Mouse (Mus musculus) CD4-positive helper T cell, adult 2 months (primary cell): ENCODE results near the gene Dusp18.

ENCODE experiments used
- DNase-seq: peaks from one replicate; pipeline ENCODE4 v3.0.0-alpha.2; 2012; ENCODE audit warnings: low read depth, missing footprints, low spot score

Gene Dusp18

DNA sequence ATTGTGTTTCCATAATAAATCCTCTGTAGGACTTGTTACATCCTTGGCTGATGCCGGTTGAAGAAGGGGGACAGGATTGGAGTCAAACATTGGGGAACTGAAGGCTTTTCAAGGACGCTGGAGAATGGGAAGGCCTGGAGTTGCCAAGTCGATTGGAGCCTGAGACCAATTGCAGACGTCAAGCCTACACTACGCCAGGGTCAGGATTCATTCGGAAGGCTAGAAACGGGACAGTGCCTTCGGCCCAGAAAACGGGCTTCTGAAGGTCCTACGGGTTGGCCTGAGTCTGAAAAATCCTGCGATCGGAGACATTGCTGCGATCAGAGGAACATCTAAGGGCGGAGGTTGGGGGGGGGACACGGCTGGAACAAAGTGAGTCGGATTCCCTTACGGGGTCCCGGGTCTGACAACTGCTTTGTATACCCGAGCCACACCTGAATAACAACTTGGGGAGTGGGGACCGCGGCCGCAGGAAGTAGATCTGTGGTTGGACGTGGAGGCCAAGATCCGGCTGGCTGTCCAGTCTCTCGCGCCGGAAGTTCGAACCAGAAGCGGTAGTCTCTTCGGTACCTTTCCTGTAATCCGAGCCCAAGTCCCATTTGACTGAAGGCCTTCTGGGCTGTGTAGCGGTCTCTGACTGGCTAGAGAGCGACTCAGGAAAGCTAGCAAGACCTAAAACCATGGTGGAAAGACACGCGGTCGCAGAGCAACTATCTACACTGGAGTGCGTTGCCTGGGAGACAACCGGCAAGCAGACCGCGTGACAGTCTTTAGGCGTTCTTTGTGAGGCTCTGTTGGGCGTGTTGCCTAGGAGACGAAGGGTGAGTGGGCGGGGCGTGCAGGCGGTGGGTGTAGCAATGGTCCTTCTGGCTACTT lies at the start of gene Dusp18, which contains the start of gene 4921536K21Rik:
Gene Dusp18, plus strand, starts transcription at position 835 of the 876 bp plus-strand sequence.
Gene 4921536K21Rik, minus strand, starts transcription at position 693 of the 876 bp plus-strand sequence.
- DNase-seq = peak; percentile 92

DNA sequence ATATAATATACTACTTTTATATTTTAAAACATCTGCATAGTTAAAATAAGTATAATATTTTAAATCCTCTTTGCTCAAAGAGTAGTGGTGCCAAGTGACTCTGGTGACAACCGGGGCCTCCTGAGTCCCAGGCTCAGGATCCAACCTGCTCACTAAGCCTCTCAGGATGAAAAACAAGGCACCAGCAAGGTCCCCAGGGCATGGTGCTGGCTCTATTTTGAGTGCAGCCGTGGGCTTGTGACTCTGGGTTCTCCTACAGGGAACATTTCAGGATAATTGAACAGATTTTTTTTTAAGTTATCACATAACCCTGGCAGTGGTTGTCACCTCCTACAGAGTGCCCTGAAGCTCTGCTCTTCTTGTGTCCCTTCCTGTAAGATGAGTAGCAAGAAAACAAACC lies 48.7 kb upstream of the Dusp18 start:
- DNase-seq = no peak

DNA sequence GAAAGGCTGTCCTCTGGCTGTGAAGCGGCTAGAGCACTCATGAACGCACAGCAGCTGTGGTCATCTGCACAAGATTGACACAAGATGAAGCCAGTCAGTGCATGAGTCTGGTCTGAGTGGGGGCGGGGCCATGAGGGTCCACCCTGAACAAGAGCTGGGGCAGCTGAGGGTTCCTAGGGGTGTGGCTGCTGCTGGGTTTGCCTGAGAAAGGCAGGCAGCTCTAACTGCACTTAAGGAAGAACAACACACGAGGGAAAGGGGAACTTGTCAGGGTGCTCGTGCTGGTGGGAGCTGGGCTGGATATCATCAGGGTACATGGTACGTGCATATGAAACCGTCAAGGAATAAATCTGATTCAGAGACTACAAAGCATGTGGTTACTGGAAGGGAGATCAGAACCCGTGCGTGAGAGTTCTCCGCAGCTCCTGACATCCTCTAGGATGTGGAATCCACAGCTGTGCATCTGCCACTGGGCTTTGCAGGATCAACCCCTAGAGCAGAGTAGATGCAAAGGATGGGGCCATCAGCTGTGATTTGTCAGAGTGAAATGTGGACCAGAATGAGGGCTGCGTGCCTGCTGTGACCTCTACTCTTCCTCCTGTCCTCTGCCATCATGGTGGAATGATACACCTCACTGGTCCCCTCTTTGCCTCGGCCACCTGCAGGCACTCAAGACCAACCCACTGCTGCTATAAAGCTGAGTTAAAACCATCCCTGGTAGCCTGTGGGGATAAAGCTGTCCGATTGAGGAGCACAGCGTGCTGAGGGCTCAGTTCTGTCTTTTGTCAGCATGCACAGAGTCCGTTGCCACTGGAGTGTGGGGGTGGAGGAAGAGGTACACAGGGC lies 45.3 kb upstream of the Dusp18 start:
- no peak for DNase-seq

DNA sequence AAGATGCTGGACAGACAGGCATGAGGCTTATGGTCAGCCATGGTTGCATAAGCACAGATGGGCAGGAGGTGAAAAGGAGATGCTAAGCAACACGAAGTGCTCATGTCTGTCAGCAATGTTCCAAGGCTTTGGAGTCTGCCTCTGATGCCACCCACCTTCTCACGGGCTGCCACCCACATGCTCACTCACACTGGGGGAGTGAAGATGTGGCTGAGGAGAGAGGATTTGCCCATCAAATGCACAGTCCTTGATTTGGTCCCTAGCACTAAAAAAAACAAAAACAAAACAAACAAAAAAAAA lies 44.8 kb upstream of the Dusp18 start:
- DNase-seq = no peak

DNA sequence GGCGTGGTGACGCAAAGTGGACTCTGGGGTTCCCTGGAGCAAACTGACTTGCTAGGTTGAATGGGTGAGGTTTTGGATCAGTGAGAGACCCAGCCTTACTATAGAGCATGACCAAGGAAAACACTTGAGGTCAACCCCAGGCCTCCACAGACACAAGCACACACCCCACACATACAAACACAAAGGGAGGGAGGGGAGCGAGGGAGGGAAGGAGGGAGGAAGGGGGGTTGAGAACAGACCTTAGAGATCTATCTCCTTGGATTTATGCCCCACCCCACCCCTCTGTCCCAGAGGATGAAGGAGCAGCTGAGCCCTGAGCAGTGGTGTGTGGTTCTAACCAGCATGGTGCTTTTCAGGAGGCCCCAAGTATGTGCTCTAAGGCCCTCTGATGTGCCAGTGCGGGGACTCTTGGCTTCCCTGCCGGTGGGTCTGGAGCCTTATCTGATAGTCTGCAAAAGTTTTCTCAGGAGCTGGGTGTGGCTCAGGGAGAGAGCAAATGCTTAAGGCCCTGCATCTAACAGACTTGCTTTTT lies 44.2 kb upstream of the Dusp18 start:
- no peak for DNase-seq

DNA sequence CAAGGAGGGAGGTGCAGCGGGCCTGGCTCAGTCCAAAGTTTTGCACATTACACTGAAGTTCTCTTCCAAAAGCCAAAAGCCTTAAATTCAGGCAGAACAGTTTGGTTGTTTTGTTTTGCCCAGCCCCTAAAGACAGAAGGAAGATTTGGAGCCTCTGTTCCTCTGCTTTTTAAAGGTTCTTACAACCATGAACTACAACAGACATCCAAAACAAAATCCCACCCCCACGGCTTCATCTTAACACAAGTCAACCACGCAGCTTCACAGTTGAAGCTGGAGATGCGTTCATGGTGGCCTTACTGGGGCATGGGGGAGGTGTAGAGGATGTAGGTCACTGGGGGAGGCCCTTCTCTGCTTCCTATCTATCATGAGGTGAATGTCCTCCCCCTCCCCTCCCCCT lies 43.2 kb upstream of the Dusp18 start:
- DNase-seq = no peak

DNA sequence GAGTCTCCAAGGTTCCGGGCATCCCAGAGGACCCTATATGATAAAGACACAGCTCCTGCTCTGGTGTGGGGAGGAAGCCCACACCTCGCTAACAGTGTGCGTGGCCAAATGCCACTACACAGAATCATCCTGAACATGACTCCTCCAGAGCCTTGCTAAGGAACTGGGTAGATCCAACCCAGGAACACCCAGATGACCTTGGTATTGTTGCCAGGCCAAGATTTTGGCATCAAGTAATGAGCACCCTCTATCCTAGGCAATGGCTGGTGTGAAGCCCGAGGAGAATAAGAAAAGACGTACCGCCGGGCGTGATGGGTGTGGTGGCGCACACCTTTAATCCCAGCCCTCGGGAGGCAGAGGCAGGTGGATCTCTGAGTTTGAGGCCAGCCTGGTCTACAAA lies 42.0 kb upstream of the Dusp18 start:
- no peak for DNase-seq

DNA sequence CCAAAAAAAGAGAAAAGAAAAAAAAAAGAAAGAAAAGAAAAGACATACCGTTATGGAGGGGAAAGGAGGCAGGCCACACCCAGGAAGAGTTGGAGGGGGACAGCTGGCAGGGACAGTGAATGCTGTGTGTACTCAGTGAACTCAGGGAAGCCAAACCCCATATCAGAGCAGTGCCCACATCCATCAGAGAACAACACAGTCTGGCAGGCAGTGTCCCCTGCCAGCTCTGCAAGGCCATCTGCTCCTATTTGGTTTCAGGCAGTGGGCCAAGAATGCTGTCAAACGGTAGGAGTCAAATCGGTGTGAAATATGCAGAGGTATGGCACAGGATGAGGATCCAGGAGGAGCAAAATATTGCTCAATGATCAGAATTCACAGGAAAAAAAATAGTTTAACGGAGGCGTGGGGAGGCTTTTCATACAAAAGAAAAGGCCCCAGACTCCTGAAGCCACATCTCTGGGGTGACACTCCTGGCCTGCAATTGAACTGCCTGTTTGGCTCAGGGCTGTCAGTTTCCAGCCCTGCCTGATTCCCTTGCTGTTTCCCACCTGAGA lies 41.5 kb upstream of the Dusp18 start:
- DNase-seq = no peak

DNA sequence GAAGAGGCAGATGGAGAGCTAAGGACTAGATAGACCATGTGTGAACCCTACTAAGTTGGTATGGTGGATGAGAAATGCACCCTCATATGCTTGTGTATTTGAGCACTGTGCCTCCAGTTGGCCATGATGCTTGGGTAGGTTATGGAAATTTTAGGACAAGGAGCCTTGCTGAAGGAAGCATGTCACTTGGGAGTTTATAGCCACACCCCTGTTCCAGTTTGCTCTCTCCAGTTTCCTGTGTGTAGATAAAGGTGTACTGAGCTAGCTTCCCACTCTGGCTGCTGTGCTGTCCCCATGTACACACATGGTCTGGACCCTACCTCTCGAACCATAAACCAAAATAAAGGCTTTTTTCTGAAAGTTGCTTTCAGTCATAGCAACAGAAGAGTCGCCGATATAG lies 40.9 kb upstream of the Dusp18 start:
- no peak for DNase-seq

DNA sequence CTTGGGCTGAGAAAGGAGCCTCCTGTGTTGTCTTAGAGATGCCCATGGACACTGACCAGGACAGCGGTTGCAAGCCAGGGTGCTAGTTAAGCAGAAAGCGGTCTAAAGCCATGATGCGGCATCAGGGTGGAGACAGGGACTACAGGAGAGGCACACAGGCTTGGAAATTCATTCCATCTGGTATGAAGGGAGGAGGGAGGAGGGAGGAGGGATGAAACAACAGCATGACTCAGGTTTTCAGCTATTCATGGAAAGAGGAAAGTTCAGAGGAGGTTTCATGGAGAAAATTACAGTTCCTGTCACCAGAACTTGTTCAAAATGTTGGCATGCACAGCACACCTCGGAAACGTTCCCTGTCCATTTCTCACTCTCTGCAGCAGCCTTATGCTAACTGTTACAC lies 39.2 kb upstream of the Dusp18 start:
- DNase-seq = no peak

DNA sequence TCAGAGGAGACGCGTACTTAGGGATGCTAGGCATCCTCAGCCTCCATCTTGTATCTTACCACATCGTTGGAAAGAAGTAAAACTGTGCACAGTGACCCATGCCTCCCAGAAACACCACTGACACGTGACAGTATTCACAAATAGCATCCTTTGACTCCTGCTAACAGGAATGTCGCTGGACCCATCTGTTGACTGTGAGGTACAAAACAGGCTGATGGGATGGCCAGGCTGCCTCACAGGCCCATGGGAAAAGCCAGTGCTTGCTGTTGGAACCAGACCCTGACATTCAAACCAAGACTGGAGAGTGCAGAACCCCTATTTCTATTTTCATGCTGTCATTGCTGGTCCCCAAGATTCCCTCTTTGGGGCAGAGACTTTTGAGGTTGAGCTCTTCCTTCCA lies 37.1 kb upstream of the Dusp18 start:
- DNase-seq = no peak

DNA sequence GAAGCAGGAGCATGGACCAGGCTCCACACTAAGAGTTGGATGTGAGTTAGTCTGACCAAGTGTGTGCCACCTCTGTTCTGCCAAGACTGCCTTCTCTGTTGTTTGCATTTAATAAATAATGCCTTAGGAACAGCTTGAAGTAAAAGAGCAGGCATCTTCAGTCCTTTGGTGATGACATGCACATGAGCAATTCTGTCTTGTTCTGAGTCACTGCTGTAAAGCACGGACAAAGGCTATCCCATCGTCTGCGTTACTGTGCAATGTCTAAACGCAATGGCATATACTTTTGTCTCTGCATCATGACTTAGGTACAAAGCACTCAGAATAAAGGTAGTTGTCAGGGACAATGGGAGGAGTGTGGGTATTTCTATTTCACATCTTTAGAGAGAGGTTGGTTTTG lies 35.3 kb upstream of the Dusp18 start:
- no peak for DNase-seq

DNA sequence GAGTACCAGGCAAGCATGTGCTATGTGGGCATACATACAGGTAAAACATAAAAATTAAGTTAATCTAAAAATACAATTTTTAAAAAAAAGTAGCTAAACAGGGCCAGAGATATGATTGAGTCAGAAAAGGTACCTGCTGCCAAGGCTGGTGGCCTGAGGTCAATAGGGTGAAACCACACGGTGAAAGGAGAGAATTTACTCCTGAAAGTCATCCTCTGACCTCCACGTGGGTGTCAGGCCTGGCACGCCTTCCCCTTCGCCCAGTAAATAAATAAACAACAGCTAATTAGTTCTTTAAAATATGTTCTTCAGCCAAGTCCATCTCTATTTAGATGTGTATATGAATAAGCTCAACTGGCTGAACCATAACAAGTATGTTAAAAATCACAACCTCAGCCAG lies 34.7 kb upstream of the Dusp18 start:
- DNase-seq = no peak

DNA sequence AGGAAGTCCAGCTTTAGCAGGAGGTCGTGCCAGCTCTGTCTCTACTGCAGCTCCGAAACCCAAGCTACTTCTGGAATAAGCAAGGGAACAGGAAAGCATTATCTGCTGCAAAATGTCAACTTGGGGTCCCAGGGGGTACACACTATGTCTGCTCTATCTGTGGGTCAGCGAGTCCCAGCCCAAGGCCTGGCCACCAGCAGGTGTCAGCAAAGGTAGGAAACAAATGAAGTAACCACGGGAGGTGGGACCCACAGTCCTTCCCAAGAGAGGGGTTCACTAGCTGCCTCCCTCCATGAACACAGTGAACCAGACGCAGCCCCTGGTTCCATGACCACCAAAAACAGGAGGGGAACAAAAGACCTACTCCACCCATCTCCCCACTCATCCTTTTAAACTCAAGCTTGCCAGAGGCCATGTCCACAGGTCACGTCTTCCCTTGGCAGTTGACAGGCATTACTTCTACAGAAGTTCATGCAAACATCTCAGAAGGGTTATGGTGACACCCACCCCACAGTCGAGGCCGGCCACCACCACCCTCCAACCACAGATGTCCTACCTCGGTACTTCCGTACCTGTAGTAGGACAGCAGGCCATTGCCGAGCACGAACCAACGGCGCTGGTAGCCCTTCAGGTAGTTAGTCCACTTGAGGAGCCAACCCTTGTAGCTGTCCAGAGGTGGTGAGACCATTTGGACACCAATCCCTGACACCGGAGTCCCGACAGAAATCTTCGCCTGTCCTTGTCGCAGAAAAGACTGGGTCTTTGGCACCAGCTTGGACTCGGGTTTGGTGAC lies 32.2 kb upstream of the Dusp18 start:
- DNase-seq = no peak

DNA sequence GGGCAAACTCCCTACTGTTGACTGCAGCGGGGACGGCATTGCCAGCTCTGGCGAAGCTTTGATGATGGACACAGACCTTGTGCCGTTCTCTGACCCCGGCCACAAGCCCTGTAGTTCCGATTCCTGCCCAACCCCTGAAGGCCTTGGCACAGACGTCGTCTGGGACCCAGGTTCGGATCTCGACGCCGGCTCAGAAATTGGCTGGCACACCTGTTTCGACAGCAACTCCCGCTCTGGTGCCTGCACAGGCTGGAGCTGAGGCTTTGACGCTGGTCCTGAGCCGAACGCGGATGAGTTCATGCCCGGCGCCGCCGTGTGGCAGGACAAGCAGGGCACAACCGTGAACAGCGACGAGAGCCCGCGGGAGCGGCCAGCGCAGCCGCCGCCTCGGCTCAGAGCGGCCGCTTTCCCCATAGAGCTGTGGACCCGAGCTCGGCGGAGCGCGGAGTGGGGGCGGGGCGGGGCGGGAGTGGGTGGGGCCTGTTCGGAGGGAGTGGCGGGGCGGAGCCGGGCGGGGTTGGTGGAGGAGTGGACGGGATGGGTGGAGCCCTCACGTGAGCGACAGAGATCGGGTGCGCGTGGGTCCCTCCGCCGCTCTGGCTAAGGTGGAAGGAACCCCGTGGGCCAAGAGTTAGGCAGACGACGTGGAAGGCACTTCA lies 31.5 kb upstream of the Dusp18 start, which contains the start of gene Osbp2:
Gene Osbp2, minus strand, starts transcription at position 450 of the 659 bp plus-strand sequence.
- DNase-seq = peak; percentile 69

DNA sequence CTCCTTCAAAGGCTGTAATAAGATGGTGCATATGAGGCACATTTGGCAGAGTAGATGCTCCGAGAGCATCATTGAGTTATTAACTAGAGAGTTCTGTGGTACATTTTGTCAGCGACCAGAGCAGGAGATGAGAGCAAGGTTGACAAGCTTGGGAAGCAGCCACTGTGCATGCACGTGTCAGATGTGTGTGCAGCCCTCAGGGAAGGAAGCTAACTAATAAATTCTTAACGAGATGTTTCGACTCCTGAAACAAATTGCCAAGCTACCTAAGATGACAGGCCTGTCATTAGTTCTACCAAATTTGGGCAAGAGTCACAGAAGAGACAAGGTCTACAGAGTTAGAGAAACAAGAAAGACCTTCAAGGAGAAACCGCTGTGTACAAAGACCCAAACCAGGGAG lies 30.7 kb upstream of the Dusp18 start:
- DNase-seq = no peak

DNA sequence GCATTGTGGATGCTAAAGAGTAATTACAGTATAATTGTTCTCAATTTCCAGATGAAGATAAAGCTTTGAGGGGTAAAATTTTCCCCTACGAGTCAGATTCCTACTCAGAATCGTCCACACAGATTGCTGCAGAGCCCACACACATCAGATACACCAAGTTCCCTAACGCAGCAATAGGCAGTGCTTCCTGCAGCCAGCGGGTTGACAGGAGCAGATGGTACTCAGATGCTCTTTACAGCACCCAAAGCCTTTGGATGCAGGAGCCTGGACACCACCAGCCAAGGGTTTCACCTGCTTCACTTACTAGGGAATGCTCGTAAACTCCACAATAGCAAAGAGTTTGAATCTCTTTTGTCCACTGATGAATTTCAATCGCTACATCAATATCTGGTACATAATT lies 18.6 kb upstream of the Dusp18 start:
- DNase-seq = no peak

DNA sequence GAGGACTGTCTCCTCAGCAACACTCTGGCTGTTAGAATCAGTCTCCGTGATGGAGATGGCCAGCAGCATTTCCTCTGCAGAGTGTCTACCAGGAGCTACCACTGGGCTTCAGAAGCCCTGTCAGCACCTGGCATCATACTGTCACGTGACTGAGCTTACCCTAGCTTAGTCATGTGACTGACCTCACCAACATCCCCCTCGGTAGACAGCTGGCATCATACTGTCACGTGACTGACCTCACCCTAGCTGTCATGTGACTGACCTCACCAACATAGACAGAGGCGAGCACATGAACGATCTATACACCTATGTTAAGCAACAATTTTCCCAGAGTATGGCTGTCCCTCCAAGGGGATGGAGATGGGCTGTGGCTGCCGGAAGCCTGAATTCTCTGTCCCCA lies 16.4 kb upstream of the Dusp18 start:
- no peak for DNase-seq

DNA sequence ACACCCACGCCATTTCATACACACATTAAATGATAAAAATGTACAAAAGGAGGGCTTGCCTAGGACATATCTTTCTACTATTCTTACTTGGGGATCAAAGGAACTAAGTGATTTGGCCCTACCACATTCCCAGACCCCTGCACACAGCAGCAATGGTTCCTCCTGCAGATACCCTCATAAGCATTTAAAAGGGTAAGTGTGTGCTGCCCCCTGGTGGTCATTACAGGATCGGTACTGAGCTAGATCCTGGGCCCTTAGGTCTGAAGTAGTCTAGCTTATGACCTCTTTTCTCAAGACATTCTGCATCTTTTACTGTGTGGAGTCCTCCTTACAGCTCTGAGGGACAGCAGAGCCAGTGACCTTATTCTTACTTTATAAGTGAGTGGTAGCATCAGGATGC lies 15.2 kb upstream of the Dusp18 start:
- DNase-seq = peak; percentile 64

DNA sequence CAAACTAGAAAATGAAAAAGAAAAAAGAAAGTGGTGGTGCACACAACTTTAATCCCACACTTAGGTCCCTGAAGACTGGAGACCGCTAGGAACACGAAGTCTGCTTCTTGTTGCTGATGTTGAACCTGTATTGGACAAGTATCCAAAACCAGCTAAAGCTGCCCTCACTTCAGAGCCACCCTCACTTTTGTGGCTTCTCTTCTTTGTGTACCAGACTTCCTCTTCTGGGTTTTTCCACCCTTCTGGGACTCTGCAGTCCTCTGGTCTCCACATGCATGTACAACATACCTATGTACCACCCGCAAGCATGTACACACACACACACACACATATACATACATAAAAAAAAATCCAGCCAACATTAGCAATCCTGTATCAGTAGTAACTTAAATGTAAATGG lies 11.3 kb upstream of the Dusp18 start:
- DNase-seq = no peak

DNA sequence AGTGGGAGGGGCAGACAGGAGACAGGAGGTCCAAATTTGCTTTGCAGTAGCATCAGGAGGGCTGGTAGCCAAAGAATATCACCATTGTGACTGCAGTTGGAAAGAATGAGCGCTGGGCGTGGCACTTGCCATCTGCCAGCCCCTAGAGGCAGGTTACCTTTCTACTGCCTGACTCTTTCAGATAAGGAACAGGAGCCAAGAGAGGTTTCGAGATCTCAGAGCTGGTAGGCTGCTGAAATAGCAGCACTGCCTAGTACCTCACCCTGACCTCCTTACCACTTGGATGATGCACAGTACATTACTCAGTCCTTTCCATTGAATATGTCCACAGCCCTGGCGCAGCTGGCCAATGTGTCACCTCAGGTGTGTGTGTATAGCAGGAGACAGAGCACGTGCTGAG lies 7.7 kb upstream of the Dusp18 start:
- no peak for DNase-seq
